ENCODE assay signal across 22 mouse cellular contexts in the genomic region with DNA sequence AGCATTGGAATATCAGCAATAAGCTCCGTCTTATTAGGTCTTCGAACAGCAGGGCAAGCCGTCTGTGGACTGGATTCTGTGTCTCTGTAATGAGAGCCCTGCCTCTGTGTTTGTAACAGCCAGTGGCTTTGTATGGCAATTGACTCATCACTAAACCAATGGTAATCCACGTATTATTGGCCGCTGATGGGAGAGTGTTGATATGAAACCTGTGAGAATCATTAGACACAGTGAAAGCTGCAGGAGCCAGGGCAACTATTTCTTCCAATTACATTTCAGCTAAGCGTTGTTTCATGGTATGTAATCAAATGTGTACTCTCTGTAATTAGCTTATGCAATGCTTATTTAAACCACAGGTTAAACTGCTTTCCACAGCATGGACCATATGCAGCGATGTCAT.
DNase-seq lines count a peak whose midpoint lies in the region; ATAC-seq lines count a peak whose summit lies in the region.
"Had no signal": no experiment of that assay in that cellular context is flagged by ENCODE, and none has a peak within 500 bp of the region (broad histone marks: within the 10 kb centered on the region; RNA-seq: fewer than 3 reads in every experiment).

No protein-coding gene starts in this region.

- no peak for ATAC-seq in forebrain, embryonic 14.5 days
- 0 out of 2 replicates have a peak, but pooled peaks have one; percentile 31 for ATAC-seq in hindbrain, embryonic 14.5 days (ENCODE audit: low FRiP score)
- ATAC-seq in neural tube, embryonic 14.5 days (ENCODE audit: low read depth) = peak; percentile 51; the same call in 1 of the 2 replicates
- ATAC-seq: activated CD4-positive, CD25-positive, alpha-beta regulatory T cell, adult 4 months; forebrain, embryonic 15.5 days; intestine, embryonic 15.5 days had no signal

- WGBS in forebrain, embryonic 14.5 days = 45% methylated on average over 7 of the region's 7 CpGs
- 73% methylated on average over 7 of the region's 7 CpGs for WGBS in forebrain, embryonic 10.5 days
- WGBS in hindbrain, embryonic 14.5 days = 71% methylated on average over 7 of the region's 7 CpGs
- 90% methylated on average over 7 of the region's 7 CpGs for WGBS in hindbrain, embryonic 10.5 days
- whole genome bisulfite sequencing in neural tube, embryonic 14.5 days = 72% methylated on average over 7 of the region's 7 CpGs

- no peaks in the 10 kb centered on the region for H3K4me1 ChIP-seq in forebrain, embryonic 14.5 days (ENCODE audit: control insufficient read depth, insufficient read depth, low read length)
- peaks cover 3% of the 10 kb centered on the region; the same call in 1 of the 2 replicates for H3K4me1 ChIP-seq in forebrain, embryonic 10.5 days
- H3K4me1 ChIP-seq in hindbrain, embryonic 14.5 days (replicated peaks; ENCODE audit: control insufficient read depth, insufficient read depth, low read length) = no peaks in the 10 kb centered on the region
- H3K4me1 ChIP-seq in hindbrain, embryonic 10.5 days (replicated peaks) = no peaks in the 10 kb centered on the region
- H3K4me1 ChIP-seq in neural tube, embryonic 14.5 days (ENCODE audit: control insufficient read depth, insufficient read depth, low read length) = no peaks in the 10 kb centered on the region
- H3K4me1 ChIP-seq: forebrain, embryonic 15.5 days; heart, embryonic 15.5 days; hindbrain, embryonic 15.5 days; intestine, embryonic 15.5 days had no signal

- no peaks in the 10 kb centered on the region for H3K36me3 ChIP-seq in forebrain, embryonic 14.5 days (ENCODE audit: control insufficient read depth, insufficient read depth, low read length)
- H3K36me3 ChIP-seq in forebrain, embryonic 10.5 days (replicated peaks) = no peaks in the 10 kb centered on the region
- H3K36me3 ChIP-seq in hindbrain, embryonic 14.5 days (replicated peaks; ENCODE audit: control insufficient read depth, insufficient read depth) = no peaks in the 10 kb centered on the region
- no peaks in the 10 kb centered on the region for H3K36me3 ChIP-seq in hindbrain, embryonic 10.5 days
- H3K36me3 ChIP-seq in neural tube, embryonic 14.5 days (ENCODE audit: control insufficient read depth, insufficient read depth, low read length) = no peaks in the 10 kb centered on the region
- H3K36me3 ChIP-seq: forebrain, embryonic 15.5 days; heart, embryonic 15.5 days; hindbrain, embryonic 15.5 days; intestine, embryonic 15.5 days had no signal

- no peak overlapping the region for H3K27ac ChIP-seq in forebrain, embryonic 14.5 days (ENCODE audit: low read depth, low read length)
- H3K27ac ChIP-seq in forebrain, embryonic 10.5 days = no peak overlapping the region
- H3K27ac ChIP-seq in hindbrain, embryonic 14.5 days = no peak overlapping the region
- H3K27ac ChIP-seq in hindbrain, embryonic 10.5 days = no peak overlapping the region
- H3K27ac ChIP-seq in neural tube, embryonic 14.5 days (ENCODE audit: low read depth, low read length) = no peak overlapping the region
- H3K27ac ChIP-seq: forebrain, embryonic 15.5 days; heart, embryonic 15.5 days; hindbrain, embryonic 15.5 days; intestine, embryonic 15.5 days had no signal

- no peak overlapping the region for H3K4me2 ChIP-seq in forebrain, embryonic 14.5 days (ENCODE audit: low read length)
- H3K4me2 ChIP-seq in hindbrain, embryonic 14.5 days (replicated peaks) = no peak overlapping the region
- no peak overlapping the region for H3K4me2 ChIP-seq in neural tube, embryonic 14.5 days (ENCODE audit: low read depth, low read length)
- H3K4me2 ChIP-seq: forebrain, embryonic 15.5 days; heart, embryonic 11.5 days; heart, embryonic 15.5 days; hindbrain, embryonic 15.5 days; intestine, embryonic 15.5 days had no signal

- H3K9ac ChIP-seq in forebrain, embryonic 14.5 days (ENCODE audit: low read length) = no peak overlapping the region
- H3K9ac ChIP-seq in hindbrain, embryonic 14.5 days = no peak overlapping the region
- H3K9ac ChIP-seq in neural tube, embryonic 14.5 days (replicated peaks; ENCODE audit: low read depth, low read length) = no peak overlapping the region
- H3K9ac ChIP-seq: forebrain, embryonic 15.5 days; heart, embryonic 15.5 days; hindbrain, embryonic 15.5 days; intestine, embryonic 15.5 days had no signal

- peak; percentile 33 for DNase-seq in forebrain, embryonic 14.5 days (ENCODE audit: low spot score)
- DNase-seq in forebrain, embryonic 10.5 days (ENCODE audit: extremely low spot score, low spot score) = no peak
- DNase-seq in hindbrain, embryonic 14.5 days (ENCODE audit: low spot score) = no peak
- DNase-seq in hindbrain, embryonic 10.5 days (ENCODE audit: low spot score) = no peak
- no peak for DNase-seq in neural tube, embryonic 10.5 days (ENCODE audit: extremely low spot score, low spot score)
- DNase-seq: adrenal gland, adult 8-10 months; adrenal gland, postnatal 25 days; cerebellum, adult 18-20 months; cerebellum, adult 9-10 months; cerebellum, postnatal 14 days; gastrocnemius, postnatal 10 days; gastrocnemius, postnatal 36 days; heart, postnatal 10 days; heart, postnatal 36 days; kidney, adult 11 months had no signal

- no peak overlapping the region for H3K4me3 ChIP-seq in forebrain, embryonic 14.5 days (ENCODE audit: low read depth, low read length)
- H3K4me3 ChIP-seq in forebrain, embryonic 10.5 days = no peak overlapping the region
- H3K4me3 ChIP-seq in hindbrain, embryonic 14.5 days (replicated peaks; ENCODE audit: low read length) = no peak overlapping the region
- no peak overlapping the region for H3K4me3 ChIP-seq in hindbrain, embryonic 10.5 days
- H3K4me3 ChIP-seq in neural tube, embryonic 14.5 days (ENCODE audit: low read depth, low read length) = no peak overlapping the region
- H3K4me3 ChIP-seq: forebrain, embryonic 15.5 days; heart, embryonic 15.5 days; hindbrain, embryonic 15.5 days; intestine, embryonic 15.5 days had no signal

- no peaks in the 10 kb centered on the region for H3K9me3 ChIP-seq in forebrain, embryonic 14.5 days (replicated peaks; ENCODE audit: control insufficient read depth, low read length)
- no peaks in the 10 kb centered on the region for H3K9me3 ChIP-seq in forebrain, embryonic 10.5 days
- H3K9me3 ChIP-seq in hindbrain, embryonic 14.5 days (ENCODE audit: control insufficient read depth, low read length) = no peaks in the 10 kb centered on the region
- no peaks in the 10 kb centered on the region for H3K9me3 ChIP-seq in hindbrain, embryonic 10.5 days
- no peaks in the 10 kb centered on the region for H3K9me3 ChIP-seq in neural tube, embryonic 14.5 days (ENCODE audit: control insufficient read depth, low read length)
- H3K9me3 ChIP-seq: forebrain, embryonic 15.5 days; heart, embryonic 15.5 days; hindbrain, embryonic 15.5 days; intestine, embryonic 15.5 days had no signal

- no peaks in the 10 kb centered on the region for H3K27me3 ChIP-seq in forebrain, embryonic 14.5 days (replicated peaks; ENCODE audit: control insufficient read depth, insufficient read depth, low read length)
- no peaks in the 10 kb centered on the region for H3K27me3 ChIP-seq in forebrain, embryonic 10.5 days (ENCODE audit: poor library complexity, severe bottlenecking)
- H3K27me3 ChIP-seq in hindbrain, embryonic 14.5 days (ENCODE audit: control insufficient read depth, insufficient read depth, low read length) = no peaks in the 10 kb centered on the region
- H3K27me3 ChIP-seq in hindbrain, embryonic 10.5 days (ENCODE audit: insufficient read depth, poor library complexity, severe bottlenecking) = no peaks in the 10 kb centered on the region
- H3K27me3 ChIP-seq in neural tube, embryonic 14.5 days (ENCODE audit: control insufficient read depth, insufficient read depth, low read length) = no peaks in the 10 kb centered on the region
- H3K27me3 ChIP-seq: forebrain, embryonic 15.5 days; heart, embryonic 15.5 days; hindbrain, embryonic 15.5 days; intestine, embryonic 15.5 days had no signal
